Mouse (Mus musculus) WW6 (cell line): ENCODE results near the gene B4galt7.
"Not testable (repeated sequence)": the region's sequence is repeated elsewhere in the genome, so short reads cannot be mapped to it uniquely, and the experiment has no call there.

ENCODE experiments used
- DNase-seq: peaks from one replicate; pipeline ENCODE4 v3.0.0-alpha.2; 2013; ENCODE audit warnings: low read depth, low spot score

B4galt7 gene

DNA sequence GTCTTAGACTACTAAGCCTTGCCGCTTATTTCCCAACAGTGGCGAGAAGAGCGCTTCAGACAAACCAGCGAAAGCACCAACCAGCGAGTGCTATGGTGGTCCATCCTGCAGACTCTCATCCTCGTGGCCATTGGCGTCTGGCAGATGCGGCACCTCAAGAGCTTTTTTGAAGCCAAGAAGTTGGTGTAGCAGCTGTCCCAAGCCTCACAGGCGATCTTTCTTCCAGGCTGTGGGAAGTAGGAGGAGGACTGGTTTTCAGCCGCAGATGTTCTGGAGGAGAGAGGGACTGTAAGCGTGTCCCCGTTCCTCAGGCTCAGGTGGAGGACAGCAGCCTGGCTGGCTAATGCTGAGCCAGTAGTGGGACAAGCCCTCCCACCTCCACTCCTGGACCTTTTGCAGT lies 2.9 kb upstream of the B4galt7 start:
- no peak for DNase-seq

DNA sequence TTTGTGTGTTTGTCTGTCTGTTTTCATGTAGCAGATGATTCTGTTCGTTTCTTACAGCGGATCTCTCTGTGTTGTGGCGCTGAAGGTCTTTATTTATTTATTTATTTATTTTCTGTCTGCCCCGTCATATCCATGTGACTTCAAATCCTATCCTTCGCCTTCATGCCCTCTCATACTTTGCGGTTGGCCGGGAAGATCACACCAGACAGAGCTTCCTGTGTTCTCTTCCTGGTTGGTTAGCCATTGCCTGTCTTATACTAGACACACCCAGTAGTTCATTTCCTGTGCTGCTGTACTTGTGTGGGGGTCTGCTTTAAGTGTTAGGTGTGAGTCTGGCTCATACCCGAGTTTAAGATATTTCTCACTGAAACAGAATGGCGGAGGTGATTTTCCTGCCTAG lies 961 bp downstream of the B4galt7 start:
- no peak for DNase-seq

DNA sequence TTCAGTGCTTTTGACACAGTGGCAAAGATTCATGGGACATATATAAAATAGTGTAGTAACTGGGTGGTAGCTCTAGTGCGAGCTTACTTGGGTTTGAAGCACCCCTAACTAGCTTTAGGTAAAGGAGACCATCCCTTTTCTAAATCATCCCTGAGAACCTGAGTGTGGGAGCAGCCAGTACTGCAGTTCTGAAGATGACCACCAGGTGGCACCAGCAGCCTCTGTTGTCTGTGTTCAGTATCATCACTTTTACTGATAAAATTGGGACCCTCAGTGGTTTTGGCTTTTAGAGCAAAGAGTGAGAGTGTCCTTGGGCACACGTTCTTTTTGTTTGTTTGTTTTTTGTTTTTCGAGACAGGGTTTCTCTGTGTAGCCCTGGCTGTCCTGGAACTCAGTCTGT lies 1.9 kb downstream of the B4galt7 start:
- no peak for DNase-seq

DNA sequence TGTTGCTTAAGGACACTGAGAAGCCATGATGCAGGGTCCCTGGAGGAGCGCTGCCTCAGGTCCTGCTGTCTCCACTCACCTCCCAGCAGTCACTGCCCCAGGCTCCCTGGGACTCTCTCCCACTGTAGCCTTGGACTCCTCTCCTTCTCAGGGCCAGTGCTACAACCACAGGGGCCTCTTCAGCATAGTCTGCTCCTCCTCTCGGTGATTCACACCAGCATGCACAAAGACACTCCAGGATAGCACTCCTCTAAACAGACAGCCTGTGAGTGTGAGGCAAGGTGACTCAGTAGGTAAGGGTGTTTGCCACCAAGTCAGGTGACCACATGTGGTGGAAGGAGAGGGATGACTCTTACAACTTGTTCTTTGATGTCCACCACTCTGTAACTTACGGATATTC lies 4.9 kb downstream of the B4galt7 start:
- DNase-seq = no peak

DNA sequence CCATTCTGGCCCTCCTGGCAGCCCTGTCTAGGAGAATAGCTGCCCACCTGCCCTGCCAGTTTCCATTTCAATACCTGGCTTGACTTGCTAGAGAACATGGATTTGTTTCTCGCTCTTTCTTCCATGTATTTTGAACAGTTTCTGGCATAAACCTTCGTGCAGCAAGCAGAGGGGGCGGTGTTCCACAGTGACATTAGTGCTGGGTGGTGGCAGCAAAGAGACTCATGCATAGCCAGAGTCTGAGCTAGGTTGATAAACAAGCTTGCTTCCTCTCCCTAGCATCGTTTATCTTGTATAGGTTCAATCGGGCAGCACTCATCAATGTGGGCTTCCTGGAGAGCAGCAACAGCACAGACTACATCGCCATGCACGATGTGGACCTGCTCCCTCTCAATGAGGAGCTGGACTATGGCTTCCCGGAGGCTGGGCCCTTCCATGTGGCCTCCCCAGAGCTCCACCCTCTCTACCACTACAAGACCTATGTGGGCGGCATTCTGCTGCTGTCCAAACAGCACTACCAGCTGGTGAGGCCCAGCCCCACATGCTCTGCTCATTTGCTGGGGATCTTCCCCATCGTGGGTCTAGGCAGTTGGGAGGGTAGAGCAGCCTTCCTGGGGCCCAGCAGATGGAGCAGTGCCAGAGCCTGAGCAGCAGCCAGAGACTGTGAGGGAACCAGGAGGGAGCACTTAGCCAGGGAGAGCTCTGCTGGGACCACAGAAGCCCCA lies 7.4 kb downstream of the B4galt7 start:
- no peak for DNase-seq

DNA sequence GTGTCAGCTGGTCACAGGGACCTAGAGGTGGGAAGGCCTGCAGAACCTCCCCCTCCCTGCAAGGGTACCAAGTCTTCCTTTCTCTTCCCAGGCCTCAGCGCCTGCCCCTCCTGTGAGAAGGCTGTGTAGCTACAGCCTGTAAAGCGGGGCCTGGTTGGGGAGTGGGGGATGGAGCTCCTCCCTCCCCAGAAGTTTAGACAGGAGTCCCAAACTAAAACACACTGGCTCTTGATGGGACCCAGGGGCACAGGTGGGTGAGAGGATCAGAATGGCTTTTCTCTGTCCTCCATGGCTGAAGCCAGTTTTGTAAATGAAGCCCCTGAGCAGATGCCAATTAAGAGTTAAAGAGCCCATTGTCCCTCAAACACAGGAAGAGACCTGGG lies 7.9 kb downstream of the B4galt7 start:
- no peak for DNase-seq

DNA sequence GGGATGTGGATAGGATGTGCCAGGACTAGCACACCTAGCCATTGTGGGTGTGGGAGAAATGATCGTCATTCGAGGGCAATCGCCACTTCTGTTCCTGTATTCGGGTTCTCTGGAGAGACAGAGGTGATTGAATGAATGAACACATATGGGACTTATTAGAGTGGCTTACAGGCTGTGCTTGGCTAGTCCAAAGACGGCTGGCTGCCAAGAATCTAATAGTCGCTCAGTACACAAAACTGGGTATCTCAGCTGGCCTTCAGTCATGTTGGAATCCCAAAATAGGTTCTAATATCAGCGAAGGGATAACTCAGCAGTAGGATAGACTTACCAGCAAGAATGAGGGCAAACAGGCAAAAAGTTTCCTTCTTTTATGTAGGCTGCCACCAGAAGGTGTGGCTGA lies 12.3 kb downstream of the B4galt7 start:
- DNase-seq = no peak

DNA sequence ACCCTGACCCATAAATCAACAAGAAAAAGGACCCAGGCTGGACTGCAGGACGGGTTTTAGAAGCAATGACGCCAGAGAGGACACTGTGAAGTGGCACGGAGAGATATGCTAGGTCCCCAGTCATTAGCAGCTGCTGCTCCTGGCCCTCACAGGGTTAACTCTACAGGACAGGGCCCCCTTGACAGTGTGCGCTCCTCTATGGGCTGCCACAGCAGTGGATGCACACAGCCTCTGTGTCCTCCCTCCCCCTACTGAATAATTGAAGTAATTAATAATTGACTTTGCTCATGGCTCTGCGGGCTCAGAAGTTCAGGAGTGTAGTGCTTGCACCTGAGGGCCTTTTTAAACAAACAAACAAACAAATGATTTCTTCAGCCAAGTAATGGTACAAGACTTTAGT lies 13.8 kb downstream of the B4galt7 start:
- no peak for DNase-seq

DNA sequence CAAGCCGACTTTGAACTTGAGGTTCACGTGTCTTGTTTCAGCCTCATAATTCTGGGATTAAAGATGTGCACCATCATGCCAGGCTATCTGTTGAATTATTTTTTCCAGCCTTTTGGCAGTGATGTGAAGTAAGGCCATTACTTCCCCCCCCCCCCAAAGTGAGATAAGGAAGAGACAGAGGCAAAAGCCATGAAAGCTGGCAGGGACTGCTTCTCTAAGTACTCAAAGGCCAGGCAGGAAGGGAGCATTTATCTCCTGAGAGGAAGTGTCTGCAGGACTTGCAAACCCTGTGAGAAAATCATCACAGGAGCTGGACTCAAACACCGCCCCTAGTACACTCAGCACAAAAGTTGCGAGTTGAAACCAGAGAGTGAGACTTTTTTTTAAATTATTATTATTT lies 19.6 kb downstream of the B4galt7 start:
- no peak for DNase-seq

DNA sequence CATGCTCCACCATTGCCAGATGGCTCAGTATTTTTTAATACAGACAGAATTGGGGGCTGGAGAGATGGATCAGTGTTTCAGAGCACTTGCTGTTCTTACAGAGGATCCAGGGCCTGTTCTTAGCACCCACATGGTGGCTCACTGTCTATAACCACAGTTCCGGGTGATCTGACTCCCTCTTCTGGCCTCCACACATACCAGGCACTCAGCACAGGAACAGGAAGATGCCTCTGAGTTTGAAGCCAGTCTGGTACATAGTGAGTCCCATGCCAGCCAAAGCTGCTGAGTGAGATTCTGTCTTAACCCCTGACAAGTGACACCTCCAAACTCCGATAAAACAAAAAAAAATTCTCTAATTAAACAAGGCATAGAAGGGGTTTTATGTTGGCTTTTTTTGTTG lies 20.6 kb downstream of the B4galt7 start:
- DNase-seq = no peak

DNA sequence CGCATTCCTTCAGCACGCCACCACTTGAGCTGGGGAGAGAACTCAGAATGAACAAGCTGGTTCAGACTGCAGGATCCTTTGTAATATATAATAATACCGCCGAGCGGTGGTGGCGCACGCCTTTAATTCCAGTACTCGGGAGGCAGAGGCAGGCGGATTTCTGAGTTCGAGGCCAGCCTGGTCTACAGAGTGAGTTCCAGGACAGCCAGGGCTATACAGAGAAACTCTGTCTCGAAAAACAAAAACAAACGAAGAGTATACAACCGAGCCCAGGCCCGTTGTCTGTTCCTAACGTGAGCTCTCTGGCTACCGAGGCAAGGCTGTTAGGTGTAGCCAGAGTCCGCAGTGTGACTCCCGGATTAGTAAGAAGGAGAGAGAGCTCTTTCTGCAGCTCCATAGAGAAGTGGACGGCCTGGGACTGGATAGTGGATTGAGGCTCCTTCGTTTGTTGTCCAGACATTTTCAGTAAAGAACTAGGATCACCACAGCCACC lies 22.5 kb downstream of the B4galt7 start:
- DNase-seq = not testable (repeated sequence)

DNA sequence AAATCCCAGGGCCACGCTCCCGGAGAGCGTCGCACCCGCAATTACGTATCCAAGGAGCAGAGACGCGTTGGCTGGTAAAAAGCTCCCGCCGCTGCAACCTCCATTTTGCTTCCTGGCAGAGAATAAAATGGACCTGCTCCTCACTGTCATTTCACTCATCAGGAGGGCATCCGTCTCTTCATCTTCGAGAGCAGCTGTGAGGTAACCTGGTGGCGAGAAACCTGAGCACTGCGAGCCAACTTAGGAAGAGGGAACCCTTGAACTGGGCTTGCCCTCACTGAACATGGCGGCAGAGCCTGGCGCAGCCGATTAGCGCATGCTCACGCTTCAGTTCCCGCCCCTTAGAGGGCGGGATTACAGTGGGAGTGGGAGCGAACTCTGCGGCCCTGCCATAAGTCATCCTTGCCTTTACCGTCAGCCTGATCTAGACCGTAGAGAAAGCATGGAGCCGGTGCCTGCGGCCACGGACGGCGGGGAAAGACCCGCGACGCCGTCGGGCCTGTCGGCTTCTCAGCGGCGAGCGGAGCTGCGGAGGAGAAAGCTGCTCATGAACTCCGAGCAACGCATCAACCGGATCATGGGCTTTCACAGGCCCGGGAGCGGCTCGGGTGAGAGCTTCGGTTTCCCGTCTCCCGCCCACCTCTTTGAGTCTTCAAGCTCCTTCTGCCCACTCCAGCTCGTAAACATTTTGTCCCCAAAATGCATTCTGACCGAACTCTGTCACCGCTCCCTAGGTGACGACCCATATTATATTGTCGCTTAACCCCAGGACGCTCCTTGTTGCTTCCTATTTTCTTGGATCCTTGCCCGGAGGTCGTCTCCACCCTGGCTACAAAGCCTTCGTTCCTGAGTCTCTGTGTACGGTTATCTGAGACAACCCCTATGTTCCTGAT lies 23.2 kb downstream of the B4galt7 start, which contains the start of gene Caml:
Caml (plus strand) TSS at position 357 of the 893 bp plus-strand sequence.
- DNase-seq = peak; percentile 78

DNA sequence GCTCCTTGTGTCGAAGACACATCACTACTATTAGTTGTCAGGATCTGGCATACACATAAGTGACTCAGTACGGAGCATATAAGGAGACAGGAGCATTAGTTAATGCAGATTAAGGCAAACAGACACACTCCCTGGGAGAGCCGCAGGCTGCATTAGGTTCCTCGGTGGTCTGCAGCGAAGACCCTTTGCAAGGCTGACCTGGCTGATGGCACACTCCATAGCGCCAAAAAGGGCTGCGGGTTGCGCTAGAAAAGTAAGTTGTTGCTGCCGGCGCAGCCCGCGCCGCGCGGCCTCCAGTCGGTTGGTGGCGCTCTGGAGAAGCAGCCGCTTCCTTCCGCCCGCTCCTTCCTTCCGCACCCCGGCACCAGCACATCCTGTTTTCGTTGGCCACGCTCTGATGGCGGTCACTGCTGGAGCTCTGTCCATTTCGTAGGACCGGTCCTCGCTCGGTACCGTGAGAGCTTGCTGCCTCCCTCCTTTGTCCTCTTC lies 35.0 kb downstream of the B4galt7 start, which contains the start of gene Ddx46:
Ddx46 (plus strand) TSS at position 389 of the 489 bp plus-strand sequence.
- peak; percentile 78 for DNase-seq

DNA sequence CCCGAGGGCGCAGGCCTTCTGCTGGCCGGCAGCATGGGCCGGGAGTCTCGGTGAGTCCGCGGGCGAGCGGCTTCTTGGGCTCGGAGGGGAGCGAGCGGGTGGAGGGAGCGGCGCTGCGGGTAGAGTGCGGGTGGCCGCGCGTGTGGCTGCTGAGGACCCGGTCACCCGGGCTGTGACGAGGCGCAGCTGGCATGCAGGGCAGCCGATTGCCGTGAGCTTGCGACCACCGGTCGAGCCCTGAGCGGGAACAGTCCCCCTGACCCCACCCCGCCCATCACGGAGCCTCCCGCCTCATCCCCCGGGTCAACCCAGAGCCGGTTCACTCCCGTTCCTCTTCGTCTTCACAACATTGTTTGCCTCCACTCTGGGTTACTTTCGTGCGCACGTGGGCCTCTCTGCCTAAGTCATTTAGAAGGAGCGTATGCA lies 35.5 kb downstream of the B4galt7 start:
- DNase-seq = no peak

DNA sequence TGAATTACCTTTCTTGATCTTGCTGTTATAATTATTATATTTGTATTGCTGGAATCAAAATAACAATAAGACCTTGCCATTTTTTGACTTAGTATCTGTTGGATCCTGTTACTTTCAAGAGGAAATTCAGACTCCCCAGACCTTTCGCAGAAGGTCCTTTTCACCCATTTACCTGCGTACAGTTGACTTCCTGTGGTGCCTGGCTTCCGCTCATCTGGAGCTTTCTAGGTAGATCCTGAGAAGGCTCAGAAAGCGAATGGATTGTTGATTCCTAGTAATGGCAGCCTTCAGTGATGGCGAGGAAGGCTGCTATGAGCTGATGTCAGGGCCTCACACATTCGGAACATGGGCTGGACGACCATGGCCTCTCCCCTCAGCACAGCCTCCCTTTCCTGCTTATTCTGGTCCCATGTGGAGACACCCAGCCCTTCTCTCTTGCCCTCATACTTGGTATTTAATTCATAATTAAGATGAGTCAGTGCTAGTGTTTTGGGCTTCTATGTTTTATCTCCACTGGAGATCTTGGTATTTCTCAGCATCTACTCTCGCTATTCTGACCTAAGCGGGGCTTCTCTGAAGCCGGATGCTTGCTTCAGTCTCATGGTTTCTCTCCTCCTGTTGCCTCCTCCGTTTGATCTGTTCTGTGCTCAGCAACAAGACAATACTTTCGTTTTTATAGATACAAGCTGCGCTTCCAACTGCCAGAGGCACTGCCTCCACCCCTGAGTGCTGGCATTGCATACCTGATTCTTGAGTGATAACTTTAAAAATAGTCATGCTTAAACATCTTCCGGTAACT lies 36.7 kb downstream of the B4galt7 start:
- DNase-seq = no peak

DNA sequence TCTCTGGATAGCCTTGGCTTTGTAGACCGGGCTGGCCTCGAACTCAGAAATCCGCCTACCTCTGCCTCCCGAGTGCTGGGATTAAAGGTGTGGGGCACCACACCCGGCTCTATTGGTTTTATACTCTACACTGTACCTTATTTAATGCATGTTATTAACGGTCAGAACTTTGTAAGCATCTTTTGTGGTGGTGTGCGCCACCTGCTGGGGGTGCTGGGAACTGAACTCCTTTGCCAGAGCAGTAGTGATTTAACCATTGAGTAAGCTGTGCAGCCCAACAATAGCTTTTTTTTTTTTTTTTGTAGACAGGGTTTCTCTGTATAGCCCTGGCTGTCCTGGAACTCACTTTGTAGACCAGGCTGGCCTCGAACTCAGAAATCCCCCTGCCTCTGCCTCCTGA lies 40.8 kb downstream of the B4galt7 start:
- not testable (repeated sequence) for DNase-seq

DNA sequence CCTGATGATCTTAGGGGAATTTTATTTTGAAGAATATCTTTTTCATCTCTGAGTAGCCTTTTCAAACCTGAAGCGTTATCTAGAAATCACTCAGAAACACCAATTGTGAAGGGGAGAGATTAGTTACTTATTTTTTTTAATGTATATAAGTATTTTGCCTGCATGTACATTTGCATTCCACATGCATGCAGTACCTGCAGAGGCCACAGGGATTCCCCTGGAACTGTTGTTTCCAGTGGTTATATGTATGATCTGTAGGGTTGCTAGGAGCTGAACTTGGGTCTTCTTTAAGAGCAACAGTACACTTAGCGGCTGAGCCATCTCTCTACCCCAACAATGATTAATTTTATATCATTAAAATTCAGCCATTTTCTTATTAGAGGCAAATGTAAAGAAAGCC lies 44.8 kb downstream of the B4galt7 start:
- DNase-seq = no peak

DNA sequence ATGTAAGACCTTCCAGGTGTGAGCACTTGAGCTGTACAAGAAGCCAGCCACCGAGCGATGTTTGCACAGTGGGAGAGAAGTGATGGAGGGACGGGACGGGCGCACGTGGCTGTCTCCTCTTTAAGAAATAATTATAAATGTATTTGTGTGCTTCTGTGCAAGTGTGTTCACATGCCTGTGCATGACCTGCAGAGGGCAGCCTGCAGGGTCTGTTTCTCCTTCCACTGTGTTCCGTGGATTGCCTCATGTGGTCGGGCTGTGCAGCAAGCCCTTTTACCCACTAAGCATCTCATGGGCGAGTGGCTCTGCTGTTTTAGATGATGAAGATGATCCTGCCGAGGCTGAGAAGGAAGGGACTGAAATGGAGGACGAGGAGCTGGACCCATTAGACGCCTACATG lies 50.4 kb downstream of the B4galt7 start:
- no peak for DNase-seq

DNA sequence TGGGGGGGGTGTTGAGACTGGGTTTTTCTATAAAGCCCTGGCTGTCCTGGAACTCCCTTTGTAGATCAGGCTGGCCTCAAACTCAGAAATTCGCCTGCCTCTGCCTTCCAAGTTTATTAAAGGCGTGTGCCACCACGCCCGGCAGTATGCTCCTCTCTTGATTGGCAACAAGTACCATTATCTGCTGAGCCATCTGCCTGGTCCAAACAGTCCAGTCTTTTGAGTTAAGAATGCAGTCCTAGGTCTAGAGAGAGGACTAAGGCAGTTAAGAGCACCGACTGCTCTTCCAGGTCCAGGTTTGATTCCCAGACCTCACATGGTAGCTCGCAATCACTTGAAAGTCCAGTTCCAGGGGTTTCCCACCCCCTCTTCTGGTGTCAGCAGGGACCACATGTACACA lies 51.3 kb downstream of the B4galt7 start:
- DNase-seq = no peak
